Mouse (Mus musculus) testis, adult 10 weeks (tissue): Measurements from ENCODE around the gene Gm13040. TPM values are rescaled to one million over a fixed set of nuclear protein-coding genes. Genes with fewer than 3 reads are reported as not detected.

Experiments
- polyA plus RNA-seq: library from polyadenylated mRNA; stranded (reverse); fragments of 350-450 nt; fragmentation: Illumina TruSeq; extraction: RNeasy Lipid Tissue Mini Kit (QIAGEN cat#74804); gene quantifications from one replicate; pipeline ENCODE4 v1.2.3, GENCODE M21; 2014; ENCODE audit warnings: low read depth, low replicate concordance

Gene Gm13040
- not detected for polyA plus RNA-seq

DNA sequence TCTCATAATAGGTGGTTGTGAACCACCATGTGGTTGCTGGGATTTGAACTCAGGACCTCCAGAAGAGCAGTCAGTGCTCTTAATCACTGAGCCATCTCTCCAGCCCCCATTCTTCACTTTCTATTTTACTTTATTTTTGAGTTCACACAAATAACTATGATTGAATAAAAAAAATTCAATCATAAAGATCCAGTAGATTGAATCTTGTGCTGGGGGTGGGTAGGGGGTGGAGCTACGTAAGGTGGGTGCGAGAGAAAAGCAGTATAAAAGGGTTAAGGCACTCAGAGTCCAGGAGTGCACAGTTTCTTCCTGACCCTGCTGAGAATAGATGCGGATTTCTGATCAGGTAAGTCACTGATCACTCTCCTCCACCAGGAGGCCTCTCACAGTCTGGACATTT is at the start of gene Gm13040:
Gene Gm13040, plus strand, starts transcription at position 301 of the 400 bp plus-strand sequence.

DNA sequence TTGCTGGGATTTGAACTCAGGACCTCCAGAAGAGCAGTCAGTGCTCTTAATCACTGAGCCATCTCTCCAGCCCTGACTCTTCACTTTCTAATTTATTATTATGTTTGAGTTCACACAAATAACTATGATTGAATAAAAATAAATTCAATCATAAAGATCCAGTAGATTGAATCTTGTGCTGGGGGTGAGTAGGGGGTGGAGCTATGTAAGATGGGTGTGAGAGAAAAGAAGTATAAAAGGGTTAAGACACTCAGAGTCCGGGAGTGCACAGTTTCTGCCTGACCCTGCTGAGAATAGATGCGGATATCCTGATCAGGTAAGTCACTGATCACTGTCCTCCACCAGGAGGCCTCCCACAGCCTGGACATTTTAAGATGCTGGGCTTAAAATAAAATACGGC is 24.7 kb upstream of the Gm13040 start, which contains the start of gene Gm13043:
Gene Gm13043, plus strand, starts transcription at position 301 of the 400 bp plus-strand sequence.

DNA sequence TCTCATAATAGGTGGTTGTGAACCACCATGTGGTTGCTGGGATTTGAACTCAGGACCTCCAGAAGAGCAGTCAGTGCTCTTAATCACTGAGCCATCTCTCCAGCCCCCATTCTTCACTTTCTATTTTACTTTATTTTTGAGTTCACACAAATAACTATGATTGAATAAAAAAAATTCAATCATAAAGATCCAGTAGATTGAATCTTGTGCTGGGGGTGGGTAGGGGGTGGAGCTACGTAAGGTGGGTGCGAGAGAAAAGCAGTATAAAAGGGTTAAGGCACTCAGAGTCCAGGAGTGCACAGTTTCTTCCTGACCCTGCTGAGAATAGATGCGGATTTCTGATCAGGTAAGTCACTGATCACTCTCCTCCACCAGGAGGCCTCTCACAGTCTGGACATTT is 15.6 kb downstream of the Gm13040 start, which contains the start of the genes BC080695 and Gm13057:
Gene BC080695, plus strand, starts transcription at position 301 of the 400 bp plus-strand sequence.
Gene Gm13057, plus strand, starts transcription at position 310 of the 400 bp plus-strand sequence.

Other genes with a start within 250 kb of the Gm13040 start
- 5.3 TPM for gene Pdpn, start 236.4 kb upstream of the Gm13040 start, polyA plus RNA-seq
- gene Lrrc38, start 186.2 kb upstream of the Gm13040 start, polyA plus RNA-seq: not detected
- 31.7 TPM for gene Pramel1, start 141.5 kb upstream of the Gm13040 start, polyA plus RNA-seq
- 26.5 TPM for gene Pramef8, start 123.5 kb upstream of the Gm13040 start, polyA plus RNA-seq
- gene Oog4, start 85.6 kb upstream of the Gm13040 start, polyA plus RNA-seq: 0.29 TPM
- gene Gm13043, start 24.6 kb upstream of the Gm13040 start, polyA plus RNA-seq: not detected
- gene BC080695, start 15.7 kb downstream of the Gm13040 start, polyA plus RNA-seq: not detected
- not detected for gene Gm13057, start 15.8 kb downstream of the Gm13040 start, polyA plus RNA-seq
- gene Gm13083, start 79.0 kb downstream of the Gm13040 start, polyA plus RNA-seq: not detected
- not detected for gene Gm13088, start 121.3 kb downstream of the Gm13040 start, polyA plus RNA-seq
- not detected for gene Gm13089, start 166.8 kb downstream of the Gm13040 start, polyA plus RNA-seq
- not detected for gene Gm13078, start 183.5 kb downstream of the Gm13040 start, polyA plus RNA-seq